Mouse (Mus musculus): ENCODE results near the gene Esp3. TPM values are rescaled to one million over a fixed set of nuclear protein-coding genes. Genes with fewer than 3 reads are reported as not detected.

Esp3 gene
- not detected in 2 replicates for polyA plus RNA-seq (2012; rRNA removed)

DNA sequence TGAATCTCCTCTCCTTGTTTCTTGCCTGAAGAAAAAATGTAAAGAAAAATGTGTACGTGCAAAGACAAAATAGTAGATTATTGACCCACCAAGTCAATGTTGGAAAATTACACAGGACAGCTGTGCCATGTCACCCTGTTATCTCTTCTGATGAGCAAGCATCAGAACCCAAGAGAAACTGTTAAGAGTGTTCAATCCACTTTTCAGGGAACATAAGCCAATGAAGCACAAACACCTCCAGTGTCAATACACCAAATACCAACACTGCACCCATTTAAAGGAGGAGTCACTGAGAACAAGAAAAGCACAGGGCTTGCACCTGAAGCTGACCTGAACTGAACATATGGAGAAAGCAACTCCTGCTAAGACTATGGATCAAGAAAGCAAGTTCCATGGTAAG is at the start of gene Esp3:
Gene Esp3 (plus strand): TSS at position 301 of the 400 bp plus-strand sequence.

DNA sequence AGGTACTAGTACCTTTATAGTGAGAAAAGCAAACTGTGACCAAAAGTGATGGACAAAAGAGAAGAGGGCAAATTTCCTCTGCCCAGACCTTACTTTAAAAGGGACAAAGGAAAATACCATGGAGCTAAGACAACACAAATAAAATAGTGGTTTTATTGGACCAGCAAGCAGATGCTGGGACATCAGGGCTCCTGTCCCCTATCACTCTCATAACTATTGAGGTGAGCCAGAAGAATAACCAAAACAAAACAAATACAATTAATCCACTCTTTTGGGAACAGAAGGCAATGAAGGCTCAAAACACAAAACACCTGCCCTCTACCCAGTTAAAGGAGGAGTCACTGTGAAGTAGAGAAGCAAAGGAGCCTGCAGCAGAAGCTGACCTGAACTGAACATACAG is 33.6 kb upstream of the Esp3 start, which contains the start of gene Esp4:
Gene Esp4 (plus strand): TSS at position 301 of the 400 bp plus-strand sequence.

Other genes starting within 250 kb of the Esp3 start
- not detected in 2 replicates for gene Esp8, start 112.1 kb upstream of the Esp3 start, polyA plus RNA-seq (2012; rRNA removed)
- gene Esp6, start 70.6 kb upstream of the Esp3 start, polyA plus RNA-seq (2012; rRNA removed) = not detected in 2 replicates
- gene Esp4, start 33.5 kb upstream of the Esp3 start, polyA plus RNA-seq (2012; rRNA removed) = not detected in 2 replicates
- gene Esp1, start 95.0 kb downstream of the Esp3 start, polyA plus RNA-seq (2012; rRNA removed) = not detected in 2 replicates
- gene Crisp2, start 174.9 kb downstream of the Esp3 start, polyA plus RNA-seq (2012; rRNA removed) = not detected in 2 replicates
- gene Rhag, start 179.1 kb downstream of the Esp3 start, polyA plus RNA-seq (2012; rRNA removed) = not detected in 2 replicates
- 11.5 and 14.1 TPM in 2 replicates for gene 9130008F23Rik, start 248.5 kb downstream of the Esp3 start, polyA plus RNA-seq (2012; rRNA removed)

Measured in colon, adult 2 months (tissue).